Mouse (Mus musculus) megakaryocyte, embryonic 14.5 days (primary cell): ENCODE data around the gene Sds.

ENCODE experiments used
- FLI1 ChIP-seq: IDR thresholded peaks from 2 replicates; pipeline ENCODE4 v1.6.1; 2012; ENCODE audit warnings: low read length, inconsistent platforms, mixed read lengths
- GATA1 ChIP-seq: IDR thresholded peaks from 3 replicates; pipeline ENCODE4 v1.6.1; 2012; ENCODE audit warnings: mixed read lengths, low read length, inconsistent platforms, borderline replicate concordance

GRCm38 (mm10) chr5:120502147-120502621 is 25.9 kb downstream of the Sds start:
- no peak for TF ChIP-seq FLI1
- TF ChIP-seq GATA1: no peak
